Mouse (Mus musculus): ENCODE results near the gene Sptssb. TPM values are rescaled to one million over a fixed set of nuclear protein-coding genes. Genes with fewer than 3 reads are reported as not detected.

Sptssb gene
- polyA plus RNA-seq, 1 experiment, result not detected

- TF ChIP-seq CTCF (IDR thresholded peaks at IDR 0.05; ENCODE audit: control insufficient read depth, insufficient read depth, insufficient read length) (no peak), FOSL1 (IDR thresholded peaks at IDR 0.05; ENCODE audit: insufficient read depth, low read length, poor library complexity, severe bottlenecking) (no peak), MAX (IDR thresholded peaks at IDR 0.05) (no peak), MYOG (IDR thresholded peaks at IDR 0.05; ENCODE audit: control insufficient read depth, extremely low read depth, insufficient read length) (no peak), CEBPB (IDR thresholded peaks at IDR 0.05; ENCODE audit: low read depth) (no peak), USF1 (IDR thresholded peaks at IDR 0.05; ENCODE audit: low read depth) (no peak), MYOD1 (IDR thresholded peaks at IDR 0.05; ENCODE audit: control insufficient read depth, insufficient read length, low read depth) (no peak)
- Histone ChIP-seq H3ac (ENCODE audit: control insufficient read depth, insufficient read length, low read depth) (no peak overlapping the region), H3K36me3 (ENCODE audit: control insufficient read depth, insufficient read depth) (no peaks in the 10 kb centered on the region), H3K27me3 (ENCODE audit: control insufficient read depth, insufficient read depth, insufficient read length) (peaks cover 5% of the 10 kb centered on the region), H3K79me3 (ENCODE audit: low read depth) (no peaks in the 10 kb centered on the region), H3K4me3 (ENCODE audit: insufficient read depth, poor library complexity, severe bottlenecking) (no peak overlapping the region), H3K79me2 (ENCODE audit: control insufficient read depth, insufficient read depth) (no peaks in the 10 kb centered on the region)
Observed at GRCm38 (mm10) chr3:69869702-69870101, 10.0 kb upstream of the Sptssb start.

- no peaks in the 10 kb centered on the region for H3K79me2 ChIP-seq (ENCODE audit: control insufficient read depth, insufficient read depth)
- no peaks in the 10 kb centered on the region for H3K36me3 ChIP-seq (ENCODE audit: control insufficient read depth, insufficient read depth)
- TF ChIP-seq MYOD1 (IDR thresholded peaks at IDR 0.05; ENCODE audit: control insufficient read depth, insufficient read length, low read depth), result no peak
- TF ChIP-seq MYOG (IDR thresholded peaks at IDR 0.05; ENCODE audit: control insufficient read depth, extremely low read depth, insufficient read length), result no peak
- no peak for TF ChIP-seq CEBPB (IDR thresholded peaks at IDR 0.05; ENCODE audit: low read depth)
- no peak for TF ChIP-seq USF1 (IDR thresholded peaks at IDR 0.05; ENCODE audit: low read depth)
- no peak for TF ChIP-seq MAX (IDR thresholded peaks at IDR 0.05)
- no peak for TF ChIP-seq CTCF (IDR thresholded peaks at IDR 0.05; ENCODE audit: control insufficient read depth, insufficient read depth, insufficient read length)
- TF ChIP-seq FOSL1 (IDR thresholded peaks at IDR 0.05; ENCODE audit: insufficient read depth, low read length, poor library complexity, severe bottlenecking), result no peak
- H3K27me3 ChIP-seq (ENCODE audit: control insufficient read depth, insufficient read depth, insufficient read length), result peaks cover 19% of the 10 kb centered on the region
- H3ac ChIP-seq (ENCODE audit: control insufficient read depth, insufficient read length, low read depth), result no peak overlapping the region
- no peak overlapping the region for H3K4me3 ChIP-seq (ENCODE audit: insufficient read depth, poor library complexity, severe bottlenecking)
- H3K79me3 ChIP-seq (ENCODE audit: low read depth), result no peaks in the 10 kb centered on the region
Observed at GRCm38 (mm10) chr3:69861789-69862395, 2.2 kb upstream of the Sptssb start.

GRCm38 (mm10) chr3:69860589-69861521, 1.1 kb upstream of the Sptssb start:
- TF ChIP-seq CEBPB (IDR thresholded peaks at IDR 0.05; ENCODE audit: low read depth), result no peak
- no peak for TF ChIP-seq MAX (IDR thresholded peaks at IDR 0.05)
- no peak for TF ChIP-seq MYOD1 (IDR thresholded peaks at IDR 0.05; ENCODE audit: control insufficient read depth, insufficient read length, low read depth)
- Histone ChIP-seq H3K4me3 (ENCODE audit: insufficient read depth, poor library complexity, severe bottlenecking) (no peak overlapping the region), H3K36me3 (ENCODE audit: control insufficient read depth, insufficient read depth) (no peaks in the 10 kb centered on the region), H3K79me3 (ENCODE audit: low read depth) (no peaks in the 10 kb centered on the region), H3K27me3 (ENCODE audit: control insufficient read depth, insufficient read depth, insufficient read length) (peaks cover 23% of the 10 kb centered on the region), H3ac (ENCODE audit: control insufficient read depth, insufficient read length, low read depth) (no peak overlapping the region), H3K79me2 (ENCODE audit: control insufficient read depth, insufficient read depth) (no peaks in the 10 kb centered on the region)

GRCm38 (mm10) chr3:69839485-69839884, 20.3 kb downstream of the Sptssb start:
- Histone ChIP-seq H3K79me2 (ENCODE audit: control insufficient read depth, insufficient read depth) (no peaks in the 10 kb centered on the region), H3K79me3 (ENCODE audit: low read depth) (no peaks in the 10 kb centered on the region), H3K36me3 (ENCODE audit: control insufficient read depth, insufficient read depth) (no peaks in the 10 kb centered on the region), H3K27me3 (ENCODE audit: control insufficient read depth, insufficient read depth, insufficient read length) (no peaks in the 10 kb centered on the region), H3ac (ENCODE audit: control insufficient read depth, insufficient read length, low read depth) (no peak overlapping the region), H3K4me3 (ENCODE audit: insufficient read depth, poor library complexity, severe bottlenecking) (no peak overlapping the region)
- TF ChIP-seq MYOD1 (IDR thresholded peaks at IDR 0.05; ENCODE audit: control insufficient read depth, insufficient read length, low read depth), result no peak
- no peak for TF ChIP-seq FOSL1 (IDR thresholded peaks at IDR 0.05; ENCODE audit: insufficient read depth, low read length, poor library complexity, severe bottlenecking)

- H3ac ChIP-seq (ENCODE audit: control insufficient read depth, insufficient read length, low read depth), result no peak overlapping the region
- H3K36me3 ChIP-seq (ENCODE audit: control insufficient read depth, insufficient read depth), result no peaks in the 10 kb centered on the region
- TF ChIP-seq MYOG (IDR thresholded peaks at IDR 0.05; ENCODE audit: control insufficient read depth, extremely low read depth, insufficient read length), result no peak
- TF ChIP-seq CEBPB (IDR thresholded peaks at IDR 0.05; ENCODE audit: low read depth), result no peak
- TF ChIP-seq FOSL1 (IDR thresholded peaks at IDR 0.05; ENCODE audit: insufficient read depth, low read length, poor library complexity, severe bottlenecking), result no peak
- TF ChIP-seq MYOD1 (IDR thresholded peaks at IDR 0.05; ENCODE audit: control insufficient read depth, insufficient read length, low read depth), result no peak
- TF ChIP-seq MAX (IDR thresholded peaks at IDR 0.05), result no peak
- H3K4me3 ChIP-seq (ENCODE audit: insufficient read depth, poor library complexity, severe bottlenecking), result no peak overlapping the region
- H3K79me3 ChIP-seq (ENCODE audit: low read depth), result no peaks in the 10 kb centered on the region
- no peaks in the 10 kb centered on the region for H3K27me3 ChIP-seq (ENCODE audit: control insufficient read depth, insufficient read depth, insufficient read length)
- no peaks in the 10 kb centered on the region for H3K79me2 ChIP-seq (ENCODE audit: control insufficient read depth, insufficient read depth)
Observed at GRCm38 (mm10) chr3:69829532-69829931, 30.2 kb downstream of the Sptssb start.

GRCm38 (mm10) chr3:69824536-69824935, 35.2 kb downstream of the Sptssb start:
- TF ChIP-seq FOSL1 (IDR thresholded peaks at IDR 0.05; ENCODE audit: insufficient read depth, low read length, poor library complexity, severe bottlenecking) (no peak), USF1 (IDR thresholded peaks at IDR 0.05; ENCODE audit: low read depth) (no peak), CTCF (IDR thresholded peaks at IDR 0.05; ENCODE audit: control insufficient read depth, insufficient read depth, insufficient read length) (no peak), MYOG (IDR thresholded peaks at IDR 0.05; ENCODE audit: control insufficient read depth, extremely low read depth, insufficient read length) (no peak), CEBPB (IDR thresholded peaks at IDR 0.05; ENCODE audit: low read depth) (no peak), MAX (IDR thresholded peaks at IDR 0.05) (no peak), MYOD1 (IDR thresholded peaks at IDR 0.05; ENCODE audit: control insufficient read depth, insufficient read length, low read depth) (no peak)
- no peaks in the 10 kb centered on the region for H3K79me3 ChIP-seq (ENCODE audit: low read depth)
- no peaks in the 10 kb centered on the region for H3K27me3 ChIP-seq (ENCODE audit: control insufficient read depth, insufficient read depth, insufficient read length)

More at GRCm38 (mm10) chr3:69824536-69824935, 35.2 kb downstream of the Sptssb start:
- Histone ChIP-seq H3ac (ENCODE audit: control insufficient read depth, insufficient read length, low read depth) (no peak overlapping the region), H3K36me3 (ENCODE audit: control insufficient read depth, insufficient read depth) (no peaks in the 10 kb centered on the region), H3K79me2 (ENCODE audit: control insufficient read depth, insufficient read depth) (no peaks in the 10 kb centered on the region), H3K4me3 (ENCODE audit: insufficient read depth, poor library complexity, severe bottlenecking) (no peak overlapping the region)
